Mouse (Mus musculus): ENCODE results near the gene Slc7a15.
"Not testable (repeated sequence)": the region's sequence is repeated elsewhere in the genome, so short reads cannot be mapped to it uniquely, and the experiment has no call there.

Slc7a15 gene

GRCm38 (mm10) chr12:8598966-8599365, at the start of gene Slc7a15:
Gene Slc7a15 (minus strand): TSS chr12:8599066.
- peaks cover 51% of the 10 kb centered on the region for H3K9me3 ChIP-seq (ENCODE audit: low read length)
- not testable (repeated sequence) for H3K36me3 ChIP-seq (ENCODE audit: insufficient read depth, low read length); H3K4me3 ChIP-seq (replicated peaks; ENCODE audit: low read length); H3K4me1 ChIP-seq (replicated peaks; ENCODE audit: low read depth, low read length); H3K27me3 ChIP-seq (ENCODE audit: insufficient read depth, low read length)

- not testable (repeated sequence) for H3K4me3 ChIP-seq (replicated peaks; ENCODE audit: low read length); H3K9me3 ChIP-seq (ENCODE audit: low read length)
These were observed 49.3 kb upstream of the Slc7a15 start for GRCm38 (mm10) chr12:8648211-8648610.

GRCm38 (mm10) chr12:8641425-8641735, 42.5 kb upstream of the Slc7a15 start:
- peak overlapping the region; percentile 100 for H3K4me3 ChIP-seq (replicated peaks; ENCODE audit: low read length)
- TF ChIP-seq CTCF (conservative IDR thresholded peaks at IDR 0.05; ENCODE audit: low read length) (no peak), POU5F1 (IDR thresholded peaks at IDR 0.05; ENCODE audit: borderline replicate concordance, low read length) (no peak), NANOG (IDR thresholded peaks at IDR 0.05; ENCODE audit: borderline replicate concordance, low read length) (no peak)
- peaks cover 17% of the 10 kb centered on the region for H3K4me1 ChIP-seq (replicated peaks; ENCODE audit: low read depth, low read length)
- no peaks in the 10 kb centered on the region for H3K27me3 ChIP-seq (ENCODE audit: insufficient read depth, low read length)
- no peaks in the 10 kb centered on the region for H3K36me3 ChIP-seq (ENCODE audit: insufficient read depth, low read length)
- H3K9me3 ChIP-seq (ENCODE audit: low read length): no peaks in the 10 kb centered on the region

More at GRCm38 (mm10) chr12:8648211-8648610, 49.3 kb upstream of the Slc7a15 start:
- not testable (repeated sequence) for H3K27me3 ChIP-seq (ENCODE audit: insufficient read depth, low read length); H3K4me1 ChIP-seq (replicated peaks; ENCODE audit: low read depth, low read length); H3K36me3 ChIP-seq (ENCODE audit: insufficient read depth, low read length)

GRCm38 (mm10) chr12:8640711-8641424, 42.0 kb upstream of the Slc7a15 start:
- TF ChIP-seq CTCF (conservative IDR thresholded peaks at IDR 0.05; ENCODE audit: low read length) (no peak), POU5F1 (IDR thresholded peaks at IDR 0.05; ENCODE audit: borderline replicate concordance, low read length) (no peak), NANOG (IDR thresholded peaks at IDR 0.05; ENCODE audit: borderline replicate concordance, low read length) (no peak)
- Histone ChIP-seq H3K36me3 (ENCODE audit: insufficient read depth, low read length) (no peaks in the 10 kb centered on the region), H3K27me3 (ENCODE audit: insufficient read depth, low read length) (no peaks in the 10 kb centered on the region), H3K9me3 (ENCODE audit: low read length) (no peaks in the 10 kb centered on the region), H3K4me1 (replicated peaks; ENCODE audit: low read depth, low read length) (peaks cover 17% of the 10 kb centered on the region), H3K4me3 (replicated peaks; ENCODE audit: low read length) (peak overlapping the region; percentile 100)

GRCm38 (mm10) chr12:8640186-8640585, 41.3 kb upstream of the Slc7a15 start:
- not testable (repeated sequence) for H3K27me3 ChIP-seq (ENCODE audit: insufficient read depth, low read length); H3K9me3 ChIP-seq (ENCODE audit: low read length); H3K36me3 ChIP-seq (ENCODE audit: insufficient read depth, low read length)
- peak overlapping the region; percentile 100 for H3K4me3 ChIP-seq (replicated peaks; ENCODE audit: low read length)
- peaks cover 17% of the 10 kb centered on the region for H3K4me1 ChIP-seq (replicated peaks; ENCODE audit: low read depth, low read length)

- peak; percentile 87 for TF ChIP-seq CTCF (conservative IDR thresholded peaks at IDR 0.05; ENCODE audit: low read length)
- not testable (repeated sequence) for H3K9me3 ChIP-seq (ENCODE audit: low read length); H3K4me3 ChIP-seq (replicated peaks; ENCODE audit: low read length); H3K36me3 ChIP-seq (ENCODE audit: insufficient read depth, low read length); H3K27me3 ChIP-seq (ENCODE audit: insufficient read depth, low read length)
- H3K4me1 ChIP-seq (replicated peaks; ENCODE audit: low read depth, low read length): peaks cover 17% of the 10 kb centered on the region
These were observed 39.7 kb upstream of the Slc7a15 start for GRCm38 (mm10) chr12:8638411-8639087.

- H3K4me1 ChIP-seq (replicated peaks; ENCODE audit: low read depth, low read length): peaks cover 17% of the 10 kb centered on the region
- no peaks in the 10 kb centered on the region for H3K9me3 ChIP-seq (ENCODE audit: low read length)
- no peaks in the 10 kb centered on the region for H3K36me3 ChIP-seq (ENCODE audit: insufficient read depth, low read length)
- H3K4me3 ChIP-seq (replicated peaks; ENCODE audit: low read length): no peak overlapping the region
- no peaks in the 10 kb centered on the region for H3K27me3 ChIP-seq (ENCODE audit: insufficient read depth, low read length)
- TF ChIP-seq POU5F1 (IDR thresholded peaks at IDR 0.05; ENCODE audit: borderline replicate concordance, low read length) (no peak), CTCF (conservative IDR thresholded peaks at IDR 0.05; ENCODE audit: low read length) (no peak), NANOG (IDR thresholded peaks at IDR 0.05; ENCODE audit: borderline replicate concordance, low read length) (no peak)
These were observed 38.1 kb upstream of the Slc7a15 start for GRCm38 (mm10) chr12:8636945-8637344.

- no peaks in the 10 kb centered on the region for H3K27me3 ChIP-seq (ENCODE audit: insufficient read depth, low read length)
- peaks cover 11% of the 10 kb centered on the region for H3K4me1 ChIP-seq (replicated peaks; ENCODE audit: low read depth, low read length)
- H3K9me3 ChIP-seq (ENCODE audit: low read length): no peaks in the 10 kb centered on the region
- H3K4me3 ChIP-seq (replicated peaks; ENCODE audit: low read length): no peak overlapping the region
- H3K36me3 ChIP-seq (ENCODE audit: insufficient read depth, low read length): no peaks in the 10 kb centered on the region
- no peak for TF ChIP-seq CTCF (conservative IDR thresholded peaks at IDR 0.05; ENCODE audit: low read length)
- no peak for TF ChIP-seq NANOG (IDR thresholded peaks at IDR 0.05; ENCODE audit: borderline replicate concordance, low read length)
- TF ChIP-seq POU5F1 (IDR thresholded peaks at IDR 0.05; ENCODE audit: borderline replicate concordance, low read length): no peak
These were observed 36.7 kb upstream of the Slc7a15 start for GRCm38 (mm10) chr12:8635546-8635945.

- no peak overlapping the region for H3K4me3 ChIP-seq (replicated peaks; ENCODE audit: low read length)
- TF ChIP-seq CTCF (conservative IDR thresholded peaks at IDR 0.05; ENCODE audit: low read length): no peak
- no peak for TF ChIP-seq NANOG (IDR thresholded peaks at IDR 0.05; ENCODE audit: borderline replicate concordance, low read length)
- TF ChIP-seq POU5F1 (IDR thresholded peaks at IDR 0.05; ENCODE audit: borderline replicate concordance, low read length): no peak
- peaks cover 3% of the 10 kb centered on the region; the same call in 1 of the 2 replicates for H3K36me3 ChIP-seq (ENCODE audit: insufficient read depth, low read length)
These were observed 35.4 kb upstream of the Slc7a15 start for GRCm38 (mm10) chr12:8634306-8634705.

More at GRCm38 (mm10) chr12:8634306-8634705, 35.4 kb upstream of the Slc7a15 start:
- H3K27me3 ChIP-seq (ENCODE audit: insufficient read depth, low read length): no peaks in the 10 kb centered on the region
- H3K4me1 ChIP-seq (replicated peaks; ENCODE audit: low read depth, low read length): peaks cover 4% of the 10 kb centered on the region
- peaks cover 4% of the 10 kb centered on the region for H3K9me3 ChIP-seq (ENCODE audit: low read length)

Data from E14TG2a.4 (cell line).